Mouse (Mus musculus): Measurements from ENCODE around the gene Chrna9.

The Chrna9 gene

DNA sequence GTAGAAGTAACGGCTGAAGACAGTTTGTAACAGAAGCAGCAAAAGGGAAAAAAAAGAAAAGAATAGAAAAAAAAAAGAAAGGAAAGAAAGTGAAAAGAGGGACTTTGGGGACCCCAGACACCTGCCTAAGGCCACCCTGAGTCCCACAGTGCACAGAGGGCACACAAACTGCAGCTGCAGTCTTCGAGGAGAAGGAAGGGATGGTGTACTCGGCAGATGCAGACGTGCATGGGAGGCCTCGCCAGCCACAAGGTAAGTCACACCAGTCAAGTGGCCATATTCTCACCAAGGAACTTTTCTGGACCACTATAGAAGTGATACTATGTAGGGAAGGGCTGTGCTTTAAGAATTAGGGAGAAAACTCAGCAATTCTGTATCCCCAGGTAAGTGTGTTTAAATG lies at the start of gene Chrna9:
Chrna9 (plus strand) TSS at position 139 of the 400 bp plus-strand sequence.
- no peak for DNase-seq (ENCODE audit: low read depth, low spot score)

DNA sequence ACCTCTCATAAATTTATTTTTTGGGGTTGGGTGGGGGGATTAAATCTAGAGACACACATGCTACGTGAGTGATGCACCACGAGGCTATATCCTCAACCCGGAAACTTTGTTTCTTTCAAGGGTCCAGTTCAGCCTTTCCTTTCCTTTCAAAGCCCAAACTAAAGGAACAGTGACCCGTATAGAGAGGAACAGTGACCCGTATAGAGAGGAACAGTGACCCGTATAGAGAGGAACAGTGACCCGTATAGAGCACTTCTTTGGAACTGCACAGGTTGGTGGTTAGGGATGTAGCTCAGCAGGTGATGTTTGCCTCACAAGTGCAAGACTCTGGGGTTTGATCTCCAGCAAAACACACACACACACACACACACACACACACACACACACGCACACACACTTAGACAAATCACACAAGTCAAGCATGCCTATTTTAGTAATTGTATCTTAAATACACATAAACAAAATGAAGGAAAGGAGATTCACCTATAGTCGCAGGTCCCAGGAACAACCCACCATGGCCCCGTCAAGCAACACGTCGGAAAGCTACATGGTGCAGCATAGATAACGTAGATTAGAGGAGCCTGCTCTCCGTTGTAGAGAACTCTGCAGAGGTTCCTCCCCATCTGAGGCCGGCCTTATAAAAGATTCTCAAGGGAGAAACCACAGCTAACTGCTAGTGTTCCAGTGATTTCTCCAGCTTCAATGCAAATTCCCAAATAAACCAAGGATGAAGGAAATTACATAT lies 48.9 kb upstream of the Chrna9 start:
- peak; percentile 63 for DNase-seq (ENCODE audit: low read depth, low spot score)

DNA sequence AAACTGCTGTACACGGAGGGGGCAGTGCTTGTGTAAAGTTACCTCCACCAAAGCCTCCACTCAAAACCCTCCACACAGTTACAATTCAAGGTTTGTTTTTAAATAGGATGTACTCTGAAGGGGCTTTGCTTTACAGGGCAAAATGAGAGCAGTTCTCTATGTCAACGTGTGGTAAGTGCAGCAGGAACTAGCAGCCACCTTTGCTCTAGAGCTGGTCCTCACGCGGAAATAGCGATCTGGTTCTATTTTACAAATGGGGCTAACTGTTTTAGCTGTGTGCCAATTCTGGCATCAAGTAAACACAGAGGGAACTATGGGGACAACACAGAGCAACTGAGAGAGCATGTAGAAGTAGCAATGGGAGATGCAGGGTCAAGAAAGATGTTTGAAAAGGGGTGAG lies 46.6 kb upstream of the Chrna9 start:
- no peak for DNase-seq (ENCODE audit: low read depth, low spot score)

DNA sequence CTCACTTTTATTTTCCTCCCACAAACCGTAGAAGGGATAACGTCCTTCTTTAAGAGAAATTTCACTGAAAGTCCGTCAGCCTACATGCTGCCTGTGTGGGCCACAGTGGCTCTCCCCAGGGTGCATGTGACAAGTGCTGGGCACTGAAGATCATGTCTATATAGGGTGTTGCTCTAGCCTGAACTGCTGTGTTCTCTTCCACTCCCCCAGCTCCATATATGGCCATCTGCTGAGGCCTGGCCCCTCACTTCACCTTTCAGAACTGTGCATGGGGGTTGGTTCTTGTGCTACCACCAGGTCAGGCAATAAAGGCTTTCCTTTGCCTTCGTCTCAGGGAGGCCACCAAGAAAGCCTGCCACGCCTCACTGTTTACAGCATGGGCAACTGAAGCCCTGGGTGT lies 45.7 kb upstream of the Chrna9 start:
- DNase-seq (ENCODE audit: low read depth, low spot score), result peak; percentile 67

DNA sequence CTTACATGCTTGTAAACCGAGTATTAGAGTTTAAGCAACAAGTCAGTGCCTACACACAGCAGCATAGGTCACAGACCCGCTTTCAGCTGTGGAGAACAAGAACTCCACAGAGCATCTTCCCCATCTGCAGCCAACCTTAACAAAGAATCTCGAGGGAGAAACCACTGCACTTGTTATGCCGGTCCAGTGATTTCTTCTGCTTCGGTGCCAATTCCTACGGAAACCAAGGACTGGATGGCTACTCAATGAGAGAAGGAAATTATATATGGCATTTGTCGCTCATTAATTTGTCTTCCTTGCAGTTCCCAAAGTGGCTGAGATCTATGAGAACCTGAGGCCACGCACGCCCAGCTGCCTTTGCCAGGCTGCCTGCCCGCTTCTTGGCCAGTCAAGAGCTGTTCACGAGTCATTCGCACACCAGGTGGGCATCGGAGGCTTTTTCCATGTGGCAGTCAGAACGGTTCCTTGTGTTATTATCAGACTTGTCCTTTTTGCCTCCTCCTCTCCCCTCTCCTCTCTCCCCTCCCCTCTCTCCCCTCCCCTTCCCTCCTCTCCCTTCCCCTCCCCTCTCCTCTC lies 43.4 kb upstream of the Chrna9 start:
- peak; percentile 25 for DNase-seq (ENCODE audit: low read depth, low spot score)

DNA sequence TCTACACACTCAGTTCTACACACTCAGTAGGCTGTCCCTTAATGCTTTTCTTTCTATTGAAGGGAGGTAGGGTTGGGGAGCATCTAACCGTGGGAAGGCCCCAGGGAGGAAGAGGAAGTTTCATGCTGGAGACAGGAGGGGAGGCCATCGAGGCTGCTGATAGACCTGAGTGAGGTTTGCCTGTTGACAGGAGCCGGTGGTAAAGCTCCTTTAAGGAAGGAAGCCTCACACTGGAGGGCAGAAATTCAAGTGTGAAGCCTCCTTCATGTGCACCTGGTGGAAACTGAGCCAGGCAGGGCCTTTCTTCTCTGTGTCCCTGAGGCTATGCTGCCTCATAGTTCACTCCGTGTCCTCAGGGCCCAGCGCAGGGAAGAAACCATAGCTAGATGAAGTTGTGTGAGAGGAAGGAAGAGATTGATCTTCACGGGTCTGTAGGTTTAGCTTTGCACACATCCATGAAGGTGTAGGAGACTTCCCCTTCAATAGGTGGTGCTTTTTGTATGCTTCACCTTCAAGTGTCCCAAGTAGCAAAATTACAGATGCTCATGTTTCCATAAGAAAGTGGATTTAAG lies 39.5 kb upstream of the Chrna9 start:
- peak; percentile 35 for DNase-seq (ENCODE audit: low read depth, low spot score)

DNA sequence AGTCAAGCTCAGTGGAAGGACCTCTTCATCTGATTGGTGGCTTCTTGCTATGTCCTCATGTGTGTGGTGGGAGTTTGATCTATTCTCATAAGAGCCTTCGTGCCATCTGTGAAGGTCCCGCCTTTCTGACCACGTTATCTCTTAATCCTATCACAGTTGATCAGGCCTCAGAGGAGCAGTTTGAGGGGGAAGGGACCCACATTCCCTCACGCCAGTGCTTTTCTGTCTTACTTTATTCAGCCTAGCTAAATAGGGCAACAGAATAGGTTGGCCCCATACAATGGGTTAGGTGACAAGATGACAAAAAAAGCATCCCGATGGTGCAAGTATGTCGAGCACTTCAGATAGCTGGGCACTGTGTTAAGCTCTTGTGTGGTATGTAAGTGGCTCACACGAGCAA lies 39.0 kb upstream of the Chrna9 start:
- peak; percentile 36 for DNase-seq (ENCODE audit: low read depth, low spot score)

DNA sequence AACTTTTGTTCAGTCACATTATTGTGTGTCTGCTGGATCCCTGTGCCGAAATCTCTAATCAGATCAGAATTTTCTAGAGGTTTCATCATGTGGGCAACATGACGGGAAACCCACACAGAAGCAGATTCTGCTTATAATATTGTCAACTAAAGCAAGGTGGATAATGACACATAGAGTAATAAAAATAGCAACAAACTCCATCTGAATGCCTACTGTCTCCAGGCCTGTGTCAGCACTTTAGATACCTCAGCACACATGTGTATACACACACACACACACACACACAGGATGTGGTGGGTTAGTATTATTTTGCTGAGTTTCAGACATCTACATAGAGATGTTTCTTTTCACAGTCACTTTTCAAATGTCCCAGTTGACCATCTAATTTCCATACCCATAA lies 37.0 kb upstream of the Chrna9 start:
- peak; percentile 79 for DNase-seq (ENCODE audit: low read depth, low spot score)

DNA sequence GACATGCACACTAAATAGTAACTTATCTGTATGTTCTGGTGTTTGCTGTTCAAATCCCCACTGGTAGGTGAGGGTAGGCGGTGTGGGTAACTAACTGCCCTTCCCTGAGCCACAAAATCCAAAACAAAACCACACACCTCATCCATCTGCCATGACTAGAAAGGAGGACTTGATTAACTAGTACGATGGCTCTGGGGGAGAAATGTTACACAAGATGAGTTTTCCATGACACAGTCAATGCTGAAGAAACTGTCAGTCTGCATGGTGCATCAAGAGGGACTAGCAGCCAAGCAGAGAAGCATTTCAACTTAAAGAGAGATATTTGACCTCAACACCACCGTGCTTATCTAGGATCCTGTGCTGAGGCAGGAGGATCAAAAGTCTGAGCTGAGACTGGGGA lies 36.0 kb upstream of the Chrna9 start:
- peak; percentile 50 for DNase-seq (ENCODE audit: low read depth, low spot score)

DNA sequence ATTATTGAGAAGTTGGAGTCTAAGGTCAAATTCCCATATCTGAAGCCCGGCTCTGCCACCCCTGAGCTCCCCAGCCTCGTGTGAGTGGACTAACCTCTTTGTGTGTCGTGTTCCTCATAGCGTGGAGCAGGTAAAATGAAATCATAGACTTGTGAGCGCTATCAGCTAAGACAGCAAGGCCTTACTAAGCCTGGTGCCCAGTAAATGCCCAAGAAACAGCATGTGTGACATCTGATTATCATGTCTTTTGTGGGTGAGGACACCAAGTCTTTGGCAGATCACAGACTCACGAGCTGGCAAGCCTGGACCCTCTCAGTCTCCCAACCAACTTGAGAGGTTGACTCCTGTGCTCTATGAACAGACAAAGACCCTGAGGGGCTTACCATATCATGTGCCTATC lies 34.6 kb upstream of the Chrna9 start:
- peak; percentile 24 for DNase-seq (ENCODE audit: low read depth, low spot score)

DNA sequence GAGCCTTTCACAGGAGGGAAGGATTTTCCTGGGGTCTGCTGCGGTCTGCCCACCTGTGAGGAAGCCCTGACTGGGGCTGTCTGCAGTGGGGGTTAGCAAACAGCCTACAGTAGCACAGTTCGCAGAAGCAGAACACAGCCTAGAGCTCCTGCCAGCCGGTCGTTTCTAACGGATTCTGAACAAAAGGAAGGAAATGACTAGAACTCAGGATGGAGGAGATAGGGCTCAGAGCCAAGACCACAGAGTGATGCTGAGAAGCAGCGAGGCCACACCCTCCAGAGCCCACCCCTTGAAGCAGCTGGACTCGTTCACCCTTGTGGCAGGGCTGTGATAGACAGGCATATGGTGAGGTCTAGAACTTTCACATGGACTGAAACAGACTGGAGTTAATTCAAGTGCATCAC lies 33.9 kb upstream of the Chrna9 start:
- DNase-seq (ENCODE audit: low read depth, low spot score), result peak; percentile 87

DNA sequence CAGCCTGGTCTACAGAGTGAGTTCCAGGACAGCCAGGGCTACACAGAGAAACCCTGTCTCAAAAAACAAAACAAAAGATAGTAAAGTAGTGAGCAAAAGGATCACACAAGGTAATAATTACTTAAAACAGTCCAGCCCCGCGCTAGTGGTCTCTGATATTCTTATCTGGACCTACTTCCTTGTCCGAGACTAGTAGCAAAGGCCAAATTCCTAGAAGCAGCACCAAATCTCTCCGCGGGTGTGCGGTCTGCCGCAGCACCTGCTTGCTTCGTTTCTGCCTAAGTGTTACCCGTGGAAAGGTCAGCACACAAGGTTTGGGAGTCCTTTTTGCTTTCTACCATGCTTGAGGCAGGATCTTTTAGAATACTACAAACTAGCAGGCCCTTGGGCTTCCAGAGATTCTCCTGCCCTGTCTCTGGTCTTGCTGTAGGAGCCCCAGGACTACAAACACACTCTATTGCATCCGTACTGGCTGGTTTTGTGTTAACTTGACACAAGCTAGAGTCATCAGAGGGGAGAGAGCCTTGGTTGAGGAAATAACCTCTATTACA lies 32.8 kb upstream of the Chrna9 start:
- peak; percentile 31 for DNase-seq (ENCODE audit: low read depth, low spot score)

DNA sequence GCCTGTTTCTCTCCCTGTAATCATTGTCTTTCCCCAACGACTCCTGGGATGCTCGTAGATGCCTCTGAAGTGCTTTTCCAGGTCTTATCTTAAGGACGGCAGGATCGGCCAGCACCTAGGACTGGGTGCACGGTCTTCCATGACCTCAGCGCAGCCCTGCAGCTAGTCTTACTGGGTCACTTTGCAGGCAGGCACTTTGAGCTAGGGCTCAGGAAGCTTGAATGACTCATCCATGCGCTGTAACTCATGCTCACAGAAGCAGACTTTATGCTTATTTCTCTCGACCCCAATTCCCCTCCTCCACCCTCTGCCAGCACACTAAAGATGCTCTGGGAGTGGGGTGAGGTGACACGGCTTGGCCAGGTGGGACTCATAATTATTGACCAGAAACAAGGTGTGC lies 31.9 kb upstream of the Chrna9 start:
- peak; percentile 32 for DNase-seq (ENCODE audit: low read depth, low spot score)

DNA sequence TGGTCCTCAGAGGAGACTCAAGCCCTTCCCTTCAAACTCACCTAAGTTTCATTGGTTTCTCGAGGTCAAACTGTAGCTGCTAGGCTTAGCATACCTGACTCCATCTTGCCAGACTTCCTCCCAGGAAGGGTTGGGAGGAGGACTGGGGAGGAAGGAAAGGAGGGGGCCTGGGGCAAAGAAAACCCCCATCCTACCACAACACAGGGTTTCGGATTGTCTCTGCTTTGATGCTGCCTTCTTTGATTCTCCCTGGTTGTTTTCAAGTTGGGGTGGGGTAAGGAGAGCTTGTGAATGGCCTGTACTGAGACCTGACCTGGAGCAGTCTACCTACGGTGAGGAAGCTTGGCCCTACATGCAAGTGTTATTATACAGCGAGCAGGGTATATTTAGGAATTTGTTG lies 30.2 kb upstream of the Chrna9 start:
- no peak for DNase-seq (ENCODE audit: low read depth, low spot score)

DNA sequence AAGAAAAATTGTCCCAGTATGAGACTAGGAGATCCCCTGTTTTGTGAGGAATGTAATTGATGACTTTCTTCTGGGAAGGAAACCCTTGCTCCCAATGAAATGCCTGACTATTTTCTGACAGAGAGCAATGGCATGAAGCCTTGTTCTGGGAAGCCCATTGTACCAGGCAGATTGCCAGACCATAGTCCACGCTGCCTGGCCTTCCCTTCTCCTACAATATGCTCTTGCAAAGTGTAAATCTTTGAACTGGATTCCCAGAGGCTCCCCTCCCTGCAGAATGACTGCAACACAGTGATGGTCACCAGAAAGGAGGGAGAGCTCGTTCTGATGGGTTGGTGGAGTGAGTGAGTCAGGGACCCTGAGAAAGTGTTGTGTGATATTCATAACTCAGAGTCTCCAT lies 26.0 kb upstream of the Chrna9 start:
- DNase-seq (ENCODE audit: low read depth, low spot score), result no peak

DNA sequence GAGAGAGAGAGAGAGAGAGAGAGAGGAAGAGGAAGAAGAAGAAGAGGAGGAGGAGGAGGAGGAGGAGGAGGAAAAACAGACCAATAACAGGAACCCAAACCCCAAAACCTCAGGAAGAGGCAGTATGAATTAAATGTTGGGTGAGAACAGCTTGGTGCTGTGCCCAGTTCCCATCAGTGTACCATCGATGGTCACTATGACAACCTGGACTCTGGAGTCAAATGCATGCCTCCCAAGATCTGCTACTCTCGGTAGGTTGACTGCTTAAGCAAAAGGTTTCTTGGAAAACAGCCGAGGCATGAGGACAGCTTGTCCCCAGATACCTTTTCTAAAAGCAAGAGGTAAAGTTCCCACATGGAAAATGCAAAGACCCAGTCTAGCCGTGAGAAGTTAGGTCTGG lies 25.4 kb upstream of the Chrna9 start:
- DNase-seq (ENCODE audit: low read depth, low spot score), result no peak

DNA sequence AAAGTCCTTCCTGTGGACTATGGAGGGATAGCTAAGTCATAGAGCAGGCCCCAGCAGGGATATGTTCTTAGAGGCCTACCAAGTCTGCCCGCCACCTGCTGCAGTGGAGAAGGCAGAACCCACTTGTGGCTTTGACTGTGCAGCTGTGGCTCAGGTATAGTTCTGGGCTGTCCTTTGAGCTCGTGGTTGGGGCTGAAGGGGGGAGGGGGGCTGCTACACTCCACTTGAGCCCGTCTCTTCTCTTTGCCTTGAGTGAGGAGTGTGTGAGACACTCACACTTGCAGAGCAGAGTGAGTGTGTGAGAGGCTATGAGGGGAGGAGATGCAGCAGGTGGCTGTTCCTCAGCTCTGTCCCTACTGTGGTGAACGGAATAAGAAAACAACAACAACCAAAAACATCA lies 24.3 kb upstream of the Chrna9 start:
- peak; percentile 69 for DNase-seq (ENCODE audit: low read depth, low spot score)

DNA sequence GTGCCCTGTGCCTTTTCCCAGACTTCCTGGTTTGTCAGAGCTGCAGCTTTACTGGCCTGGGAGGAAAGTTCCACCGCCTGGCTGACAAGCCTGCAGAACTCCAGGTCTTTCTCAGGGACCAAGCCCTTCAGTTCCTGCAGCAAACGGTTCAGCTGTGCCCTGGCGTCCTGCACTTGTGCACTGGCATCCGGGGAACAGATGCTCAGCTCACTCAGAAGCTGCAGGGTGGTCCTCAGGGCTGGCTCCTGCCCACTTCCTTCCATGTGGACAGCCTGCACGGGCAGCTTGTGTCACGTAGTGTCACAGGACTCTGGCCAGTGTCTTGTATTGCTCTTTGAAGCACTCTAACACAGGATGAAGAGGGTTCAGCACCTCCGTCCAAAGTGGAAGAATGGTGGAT lies 23.0 kb upstream of the Chrna9 start:
- DNase-seq (ENCODE audit: low read depth, low spot score), result no peak

DNA sequence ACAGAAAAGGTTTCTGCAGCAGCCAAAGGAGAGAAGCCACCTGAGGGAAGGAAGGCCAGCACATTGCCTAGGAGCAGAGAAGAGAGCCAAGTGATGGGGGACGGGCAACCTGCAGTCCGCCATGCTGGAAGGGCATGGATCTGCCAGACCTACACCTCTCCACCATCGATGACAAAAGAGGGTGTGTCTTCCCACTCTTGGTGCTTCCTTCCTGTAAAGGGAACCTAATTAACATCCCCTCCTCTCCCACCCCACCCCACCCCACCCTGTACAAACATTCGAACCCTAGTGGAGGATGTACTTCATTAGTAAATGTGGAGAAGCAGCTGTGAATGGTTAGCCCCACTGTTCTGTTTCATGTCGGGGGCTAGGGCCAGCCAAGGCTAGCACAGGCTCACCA lies 22.5 kb upstream of the Chrna9 start:
- no peak for DNase-seq (ENCODE audit: low read depth, low spot score)

DNA sequence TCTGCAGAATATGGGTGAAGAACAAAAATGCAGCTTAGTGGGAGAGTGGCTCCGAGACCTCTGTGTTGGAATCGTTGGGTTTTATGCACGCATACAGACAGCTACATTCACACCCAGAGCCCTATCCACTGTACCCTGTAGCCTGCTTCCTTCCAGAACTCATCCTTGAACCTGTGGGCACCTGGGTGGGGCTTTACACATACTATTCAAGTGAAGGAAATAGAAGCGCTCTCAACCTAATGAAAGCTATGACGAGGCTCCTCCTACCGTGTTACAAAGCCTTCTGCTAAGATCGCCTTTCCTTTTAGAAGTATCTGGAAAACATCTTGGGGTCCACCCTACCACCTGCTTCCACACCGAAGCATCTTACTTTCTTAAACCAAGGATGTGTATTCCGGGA lies 21.6 kb upstream of the Chrna9 start:
- DNase-seq (ENCODE audit: low read depth, low spot score), result no peak

DNA sequence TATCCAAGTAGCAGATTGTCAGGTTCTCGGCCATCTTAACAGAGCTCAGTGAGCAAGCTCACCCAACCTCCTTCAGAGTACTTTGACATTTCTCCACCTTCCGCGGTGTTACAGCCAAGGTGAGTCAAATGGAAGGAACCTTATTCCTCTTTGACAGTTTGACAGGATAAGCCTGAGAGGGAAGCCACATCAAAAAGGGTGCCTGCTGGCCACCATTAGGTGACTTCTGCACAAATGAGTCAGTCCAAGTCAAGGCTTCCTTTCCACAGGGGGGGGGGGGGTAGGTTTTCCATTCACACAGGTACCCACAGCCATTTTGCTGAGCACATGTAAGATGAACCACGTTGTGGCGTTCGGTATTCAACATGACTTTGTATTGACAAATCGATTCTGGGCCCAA lies 20.4 kb upstream of the Chrna9 start:
- no peak for DNase-seq (ENCODE audit: low read depth, low spot score)

DNA sequence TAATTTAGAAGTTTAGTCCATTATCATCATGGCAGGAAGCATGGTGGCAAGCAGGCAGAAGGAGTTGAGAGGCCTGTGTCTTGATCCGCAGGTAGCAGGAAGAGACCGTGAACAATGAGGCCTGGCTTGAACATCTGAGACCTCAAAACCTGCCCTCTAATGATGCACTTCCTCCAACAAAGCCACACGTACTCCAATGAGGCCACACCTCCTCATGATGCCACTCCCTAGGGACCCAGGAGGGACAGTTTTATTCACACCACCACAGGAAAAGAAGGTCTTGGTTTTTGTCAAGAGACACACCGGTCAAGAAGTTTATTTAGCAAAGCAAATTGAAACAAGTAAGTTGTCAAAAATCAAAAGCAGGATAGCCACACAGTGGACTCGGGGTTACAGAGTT lies 17.8 kb upstream of the Chrna9 start:
- no peak for DNase-seq (ENCODE audit: low read depth, low spot score)

DNA sequence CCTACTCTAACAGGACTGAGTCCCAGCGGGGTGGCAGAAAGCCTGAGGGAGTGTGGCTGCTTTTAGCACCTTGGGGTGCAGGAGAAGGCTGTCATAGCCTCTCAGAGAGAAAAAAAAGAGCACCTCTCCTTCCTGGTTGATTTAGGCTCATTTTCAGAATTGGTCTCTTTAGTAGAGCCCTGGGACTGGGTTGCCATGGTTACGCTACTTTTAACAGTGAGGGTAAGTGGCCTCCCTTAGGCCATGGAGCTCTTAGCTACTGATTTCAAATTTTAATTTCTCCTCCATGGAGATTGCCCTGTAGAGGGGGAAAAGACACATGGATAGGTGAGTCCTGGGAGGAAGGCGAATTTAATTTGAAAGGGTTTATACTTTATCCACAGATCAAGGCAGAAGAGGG lies 16.1 kb upstream of the Chrna9 start:
- peak; percentile 67 for DNase-seq (ENCODE audit: low read depth, low spot score)
